Mouse (Mus musculus): ENCODE measurements around the gene Itga3. TPM values are rescaled to one million over a fixed set of nuclear protein-coding genes. Genes with fewer than 3 reads are reported as not detected.

Gene Itga3
- total RNA-seq, 2 experiments from 2014 or later: 0.28 TPM; not detected in 1

- ATAC-seq (replicated peaks; ENCODE audit: low FRiP score, low TSS enrichment, poor library complexity, severe bottlenecking): no peak
These were observed 21.3 kb upstream of the Itga3 start for GRCm38 (mm10) chr11:95097889-95098288.

- no peak for ATAC-seq (replicated peaks; ENCODE audit: low FRiP score, low TSS enrichment, poor library complexity, severe bottlenecking)
These were observed 20.2 kb upstream of the Itga3 start for GRCm38 (mm10) chr11:95096608-95097373.

- no peak for ATAC-seq (replicated peaks; ENCODE audit: low FRiP score, low TSS enrichment, poor library complexity, severe bottlenecking)
These were observed 19.0 kb upstream of the Itga3 start for GRCm38 (mm10) chr11:95095596-95095995.

- ATAC-seq (replicated peaks; ENCODE audit: low FRiP score, low TSS enrichment, poor library complexity, severe bottlenecking): no peak
These were observed 16.5 kb upstream of the Itga3 start for GRCm38 (mm10) chr11:95093077-95093476.

- ATAC-seq (replicated peaks; ENCODE audit: low FRiP score, low TSS enrichment, poor library complexity, severe bottlenecking): no peak
These were observed 12.5 kb upstream of the Itga3 start for GRCm38 (mm10) chr11:95088857-95089779.

- ATAC-seq (replicated peaks; ENCODE audit: low FRiP score, low TSS enrichment, poor library complexity, severe bottlenecking): no peak
These were observed 11.7 kb upstream of the Itga3 start for GRCm38 (mm10) chr11:95088286-95088685.

- ATAC-seq (replicated peaks; ENCODE audit: low FRiP score, low TSS enrichment, poor library complexity, severe bottlenecking): no peak
These were observed 11.0 kb upstream of the Itga3 start for GRCm38 (mm10) chr11:95087301-95088228.

GRCm38 (mm10) chr11:95086229-95086628 lies 9.6 kb upstream of the Itga3 start:
- no peak for ATAC-seq (replicated peaks; ENCODE audit: low FRiP score, low TSS enrichment, poor library complexity, severe bottlenecking)

GRCm38 (mm10) chr11:95085710-95086109 lies 9.1 kb upstream of the Itga3 start:
- ATAC-seq (replicated peaks; ENCODE audit: low FRiP score, low TSS enrichment, poor library complexity, severe bottlenecking): no peak

GRCm38 (mm10) chr11:95084811-95085382 lies 8.3 kb upstream of the Itga3 start:
- no peak for ATAC-seq (replicated peaks; ENCODE audit: low FRiP score, low TSS enrichment, poor library complexity, severe bottlenecking)

GRCm38 (mm10) chr11:95084175-95084574 lies 7.6 kb upstream of the Itga3 start:
- no peak for ATAC-seq (replicated peaks; ENCODE audit: low FRiP score, low TSS enrichment, poor library complexity, severe bottlenecking)

GRCm38 (mm10) chr11:95082896-95083295 lies 6.3 kb upstream of the Itga3 start:
- ATAC-seq (replicated peaks; ENCODE audit: low FRiP score, low TSS enrichment, poor library complexity, severe bottlenecking): no peak

GRCm38 (mm10) chr11:95080783-95081182 lies 4.2 kb upstream of the Itga3 start:
- ATAC-seq (replicated peaks; ENCODE audit: low FRiP score, low TSS enrichment, poor library complexity, severe bottlenecking): no peak

- ATAC-seq (replicated peaks; ENCODE audit: low FRiP score, low TSS enrichment, poor library complexity, severe bottlenecking): no peak
These were observed 2.8 kb upstream of the Itga3 start for GRCm38 (mm10) chr11:95079256-95079875.

- ATAC-seq (replicated peaks; ENCODE audit: low FRiP score, low TSS enrichment, poor library complexity, severe bottlenecking): no peak
These were observed 1.4 kb upstream of the Itga3 start for GRCm38 (mm10) chr11:95077956-95078355.

- no peak; the same call in 1 of the 2 replicates for ATAC-seq (replicated peaks; ENCODE audit: low FRiP score, low TSS enrichment, poor library complexity, severe bottlenecking)
These were observed 513 bp downstream of the Itga3 start for GRCm38 (mm10) chr11:95076041-95076535.

GRCm38 (mm10) chr11:95075197-95076040 lies 1.2 kb downstream of the Itga3 start:
- ATAC-seq (replicated peaks; ENCODE audit: low FRiP score, low TSS enrichment, poor library complexity, severe bottlenecking): no peak

- ATAC-seq (replicated peaks; ENCODE audit: low FRiP score, low TSS enrichment, poor library complexity, severe bottlenecking): no peak
These were observed 1.9 kb downstream of the Itga3 start for GRCm38 (mm10) chr11:95074694-95075093.

Measured in megakaryocyte-erythroid progenitor cell, adult 5-6 weeks (primary cell).